Mouse (Mus musculus): ENCODE measurements around the gene Zc3h12a.

DNA sequence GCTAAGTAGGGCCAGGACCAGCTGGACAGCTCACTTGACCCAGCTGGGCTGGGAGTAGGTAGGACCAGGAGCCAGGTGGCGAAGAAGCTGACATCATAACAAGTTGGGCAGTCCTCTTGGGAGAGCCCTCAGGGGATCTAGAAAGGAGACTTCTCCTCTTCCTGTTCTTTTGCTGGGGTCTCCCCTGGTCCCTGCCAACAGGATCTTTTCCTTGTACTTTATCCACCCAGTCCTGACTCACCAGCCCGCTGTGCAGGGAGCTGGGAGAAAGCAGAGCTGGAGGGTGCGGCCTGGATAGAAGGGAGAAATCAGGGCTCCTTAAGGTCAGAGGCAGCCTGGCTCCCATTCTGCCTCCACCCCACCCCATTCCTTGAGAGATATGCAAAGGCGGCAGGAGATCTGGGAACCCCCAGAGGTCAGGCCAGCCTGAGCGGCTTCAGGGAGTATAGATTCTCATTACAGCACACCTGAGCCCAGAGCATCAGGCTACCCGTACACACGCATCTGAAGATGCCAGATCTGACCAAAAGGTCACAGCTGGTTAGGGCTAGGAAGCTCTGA lies 2.2 kb downstream of the Zc3h12a start:
- TF ChIP-seq ZNF384 (IDR thresholded peaks at IDR 0.05; ENCODE audit: low read depth, low read length) (no peak), JUND (IDR thresholded peaks at IDR 0.05; ENCODE audit: low read depth, low read length) (no peak), MXI1 (IDR thresholded peaks at IDR 0.05; ENCODE audit: low read depth, low read length) (no peak), E2F4 (IDR thresholded peaks at IDR 0.05; ENCODE audit: borderline replicate concordance, low read depth, low read length) (no peak), CHD1 (IDR thresholded peaks at IDR 0.05; ENCODE audit: low read depth, low read length) (no peak), EP300 (IDR thresholded peaks at IDR 0.05; ENCODE audit: low read depth in 1 of 2, low read length in 2 of 2) (no peak), ELF1 (IDR thresholded peaks at IDR 0.05; ENCODE audit: low read depth, low read length) (no peak)
